In the genomic region with DNA sequence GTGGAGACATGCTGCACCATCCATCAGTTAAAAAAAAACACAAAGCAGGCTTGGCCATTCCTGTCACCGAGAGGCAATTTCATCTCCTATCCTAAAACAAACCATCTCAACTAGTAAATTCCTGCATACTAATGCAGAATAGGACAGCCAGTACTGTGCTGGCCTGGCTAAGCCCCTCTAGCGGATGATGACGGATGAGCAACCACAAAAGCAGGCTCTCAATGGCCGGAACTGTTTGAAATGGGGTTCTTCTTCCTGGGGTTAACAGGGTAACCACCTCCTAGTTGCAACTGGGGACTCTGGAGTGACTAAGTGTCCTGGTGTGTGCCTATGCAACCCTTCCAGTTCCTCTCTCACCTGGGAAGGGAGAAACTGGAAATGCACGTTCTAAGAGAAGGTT, we compare ENCODE assay signal across 23 mouse cellular contexts. TPM values are rescaled to one million over a fixed set of nuclear protein-coding genes. Genes with fewer than 3 reads are reported as not detected.
A peak's percentile ranks its signal among the peaks of the same experiment; 100 is the strongest.
DNase-seq lines count a peak whose midpoint lies in the region; ATAC-seq and TF ChIP-seq lines count a peak whose summit lies in the region.
"Had no signal": no experiment of that assay in that cellular context is flagged by ENCODE, and none has a peak within 500 bp of the region (broad histone marks: within the 10 kb centered on the region; RNA-seq: fewer than 3 reads in every experiment).

No protein-coding gene starts in this region.

- 0 out of 2 replicates have a peak overlapping the region, but pooled peaks have one; percentile 38 for H3K27ac ChIP-seq in midbrain, embryonic 10.5 days (replicated peaks)
- no peak overlapping the region for H3K27ac ChIP-seq in midbrain, embryonic 11.5 days (ENCODE audit: low read depth, low read length)
- no peak overlapping the region for H3K27ac ChIP-seq in left cerebral cortex, adult 2 months

- H3K9ac ChIP-seq in midbrain, embryonic 11.5 days (ENCODE audit: low read length), result no peak overlapping the region

- no peaks in the 10 kb centered on the region for H3K9me3 ChIP-seq in midbrain, embryonic 10.5 days (replicated peaks)
- H3K9me3 ChIP-seq in midbrain, embryonic 11.5 days (ENCODE audit: control insufficient read depth, low read length), result no peaks in the 10 kb centered on the region

- DNase-seq in midbrain, embryonic 10.5 days (ENCODE audit: low spot score), result peak; percentile 34
- DNase-seq in midbrain, embryonic 11.5 days (ENCODE audit: low spot score, missing footprints), result no peak
- peak; percentile 60 for DNase-seq in R1 (ENCODE audit: low read depth, low spot score)
- DNase-seq in cerebellum, postnatal 10 days, result no peak
- DNase-seq in left cerebral cortex, adult 2 months (ENCODE audit: extremely low spot score in 1 of 2, low spot score in 2 of 2), result no peak
- DNase-seq in heart, postnatal 10 days, result no peak
- DNase-seq: cerebellum, adult 11-12 months; heart, postnatal 36 days; kidney, adult 11 months; kidney, postnatal 10 days; layer of hippocampus, adult 9-11 months had no signal

- peaks cover 13% of the 10 kb centered on the region; the same call in 1 of the 2 replicates for H3K27me3 ChIP-seq in midbrain, embryonic 10.5 days (ENCODE audit: low read depth, poor library complexity, severe bottlenecking)
- H3K27me3 ChIP-seq in midbrain, embryonic 11.5 days (ENCODE audit: control insufficient read depth, insufficient read depth, low read length), result no peaks in the 10 kb centered on the region
- H3K27me3 ChIP-seq: Patski had no signal

- no peak for ATAC-seq in midbrain, embryonic 11.5 days (ENCODE audit: low FRiP score)
- ATAC-seq in CD4-positive, CD25-positive, alpha-beta regulatory T cell, adult 4 months, result peak; percentile 22
- ATAC-seq in granulocyte monocyte progenitor cell, adult 5-6 weeks (replicated peaks; ENCODE audit: poor library complexity, severe bottlenecking), result peak; percentile 47
- ATAC-seq: Patski had no signal

- WGBS in midbrain, embryonic 10.5 days, result 20% methylated on average over 5 of the region's 5 CpGs
- 15% methylated on average over 5 of the region's 5 CpGs for WGBS in midbrain, embryonic 11.5 days

- peaks cover 39% of the 10 kb centered on the region for H3K36me3 ChIP-seq in midbrain, embryonic 10.5 days
- H3K36me3 ChIP-seq in midbrain, embryonic 11.5 days (ENCODE audit: control insufficient read depth, insufficient read depth, low read length), result peaks cover 5% of the 10 kb centered on the region; the same call in 1 of the 2 replicates

- H3K4me2 ChIP-seq in midbrain, embryonic 11.5 days, result no peak overlapping the region
- H3K4me2 ChIP-seq: heart, embryonic 11.5 days; liver, embryonic 11.5 days had no signal

- TF ChIP-seq CTCF in left cerebral cortex, adult 2 months (IDR thresholded peaks at IDR 0.05), result no peak

- no peak overlapping the region for H3K4me3 ChIP-seq in midbrain, embryonic 10.5 days
- H3K4me3 ChIP-seq in midbrain, embryonic 11.5 days (ENCODE audit: low read depth, low read length), result no peak overlapping the region
- H3K4me3 ChIP-seq in left cerebral cortex, adult 2 months, result no peak overlapping the region

- peaks cover 55% of the 10 kb centered on the region for H3K4me1 ChIP-seq in midbrain, embryonic 10.5 days
- peaks cover 25% of the 10 kb centered on the region for H3K4me1 ChIP-seq in midbrain, embryonic 11.5 days (ENCODE audit: control insufficient read depth, insufficient read depth, low read length)

- intact Hi-C loops in left cerebral cortex, adult 2 months (cut with DNase I), result no loop called here
- intact Hi-C loops in heart, postnatal 10 days (cut with DNase I), result no loop called here

RNA-seq across cellular contexts. Expression of a gene that starts 1.2 kb away (rescaled TPM):
- not detected in 2 replicates for polyA plus RNA-seq in midbrain, embryonic 10.5 days (2016; fragmentation: Nextera tagmentation; extraction: Ambion mirVana)
- not detected in 2 replicates for polyA plus RNA-seq in midbrain, embryonic 11.5 days (2014; fragmentation: Nextera tagmentation; extraction: Ambion mirVana)
- polyA plus RNA-seq in CD4-positive, CD25-positive, alpha-beta regulatory T cell, adult 4 months (2017; shearing (Covaris generic)), result not detected
- not detected in 2 replicates for total RNA-seq in granulocyte monocyte progenitor cell, adult 5-6 weeks (2014; fragmentation: Nextera tagmentation)
- total RNA-seq in granulocyte monocyte progenitor cell, adult 5-6 weeks (2017), result not detected in 2 replicates
- not detected for total RNA-seq in left cerebral cortex, adult 2 months (2021)
- total RNA-seq in heart, postnatal 10 days (2021), result not detected
- total RNA-seq: adrenal gland, adult 18-20 months; gastrocnemius, adult 8-10 months; heart, postnatal 36 days; left cerebral cortex, postnatal 36 days; megakaryocyte-erythroid progenitor cell, adult 5-6 weeks had no signal
- polyA plus RNA-seq: cortical plate, adult 2 months; heart, embryonic 11.5 days; liver, embryonic 11.5 days; lung, embryonic 16.5 days; neural tube, embryonic 11.5 days; Patski had no signal

RNA-seq across cellular contexts. Expression of a gene that starts 2.5 kb away (rescaled TPM):
- 9.9 TPM in 2 replicates for polyA plus RNA-seq in midbrain, embryonic 10.5 days (2016; fragmentation: Nextera tagmentation; extraction: Ambion mirVana)
- polyA plus RNA-seq in midbrain, embryonic 11.5 days (2014; fragmentation: Nextera tagmentation; extraction: Ambion mirVana), result 8.9 and 10.5 TPM in 2 replicates
- polyA plus RNA-seq in CD4-positive, CD25-positive, alpha-beta regulatory T cell, adult 4 months (2017; shearing (Covaris generic)), result under 1 TPM; 0.34 to 0.78 TPM
- 0.30 TPM in 1 of 2 replicates, not detected in the other for total RNA-seq in granulocyte monocyte progenitor cell, adult 5-6 weeks (2014; fragmentation: Nextera tagmentation)
- 0.86 TPM in 1 of 2 replicates, not detected in the other for total RNA-seq in granulocyte monocyte progenitor cell, adult 5-6 weeks (2017)
- total RNA-seq in left cerebral cortex, adult 2 months (2021), result 10 to 100 TPM; 12.0 to 13.4 TPM
- 1 to 10 TPM; 7.6 to 7.9 TPM for total RNA-seq in heart, postnatal 10 days (2021)

RNA-seq across cellular contexts. Expression of a gene that starts 51.0 kb away (rescaled TPM):
- 9.9 and 10.8 TPM in 2 replicates for polyA plus RNA-seq in midbrain, embryonic 10.5 days (2016; fragmentation: Nextera tagmentation; extraction: Ambion mirVana)
- polyA plus RNA-seq in midbrain, embryonic 11.5 days (2014; fragmentation: Nextera tagmentation; extraction: Ambion mirVana), result 15.9 and 16.6 TPM in 2 replicates
- polyA plus RNA-seq in CD4-positive, CD25-positive, alpha-beta regulatory T cell, adult 4 months (2017; shearing (Covaris generic)), result 10 to 100 TPM; 25.6 to 29.8 TPM
- 96.0 and 111 TPM in 2 replicates for total RNA-seq in granulocyte monocyte progenitor cell, adult 5-6 weeks (2014; fragmentation: Nextera tagmentation)
- total RNA-seq in granulocyte monocyte progenitor cell, adult 5-6 weeks (2017), result 56.8 and 59.0 TPM in 2 replicates
- total RNA-seq in left cerebral cortex, adult 2 months (2021), result 100 to 1,000 TPM; 124 to 128 TPM
- total RNA-seq in heart, postnatal 10 days (2021), result 100 to 1,000 TPM; 102 to 117 TPM

Comparison
In these comparisons a context has a peak if more than half of its experiments do, and no peak if none do; other contexts are left out.
1. DNase-seq: peak in midbrain, embryonic 10.5 days (single experiment) and R1 (single experiment); none in midbrain, embryonic 11.5 days (single experiment), cerebellum, postnatal 10 days (0 of 2), left cerebral cortex, adult 2 months (0 of 2) and heart, postnatal 10 days (0 of 2).
2. RNA of a gene that starts 2.5 kb away (total RNA-seq): 12.0 to 13.4 TPM in left cerebral cortex, adult 2 months and 7.6 to 7.9 TPM in heart, postnatal 10 days; 0.30 to 0.86 TPM in granulocyte monocyte progenitor cell, adult 5-6 weeks; every median in the first group is over 4 times any median in the second.